15 mouse cellular contexts compared by ENCODE assay signal in genomic region chr4:13174426-13174825, GRCm38 (mm10).
"Had no signal": no experiment of that assay in that cellular context is flagged by ENCODE, and none has a peak within 500 bp of the region (broad histone marks: within the 10 kb centered on the region; RNA-seq: fewer than 3 reads in every experiment).

No protein-coding gene starts in this region.

- H3K36me3 ChIP-seq: neural tube, embryonic 15.5 days; stomach, embryonic 15.5 days had no signal

- H3K9me3 ChIP-seq: neural tube, embryonic 15.5 days; stomach, embryonic 15.5 days had no signal

- H3K4me3 ChIP-seq: neural tube, embryonic 15.5 days; stomach, embryonic 15.5 days had no signal

- H3K9ac ChIP-seq: neural tube, embryonic 15.5 days; stomach, embryonic 15.5 days had no signal

- H3K27me3 ChIP-seq: neural tube, embryonic 15.5 days; stomach, embryonic 15.5 days had no signal

- H3K4me2 ChIP-seq: neural tube, embryonic 15.5 days; stomach, embryonic 15.5 days had no signal

- H3K4me1 ChIP-seq: stomach, embryonic 15.5 days had no signal

- DNase-seq: retina, postnatal 1 day; right cerebral cortex, adult 18-20 months; right cerebral cortex, postnatal 14 days; right cerebral cortex, postnatal 25 days; right cerebral cortex, postnatal 4 days; spleen, adult 18-20 months; thymus, adult 18-20 months; thymus, adult 2 months; thymus, postnatal 14 days; thymus, postnatal 25 days; thymus, postnatal 36 days; thymus, postnatal 4 days had no signal

- H3K27ac ChIP-seq: neural tube, embryonic 15.5 days; stomach, embryonic 15.5 days; stomach, postnatal 0 days had no signal
